Mouse (Mus musculus) hindbrain, embryonic 13.5 days (tissue): ENCODE results near the gene Inka1. TPM values are rescaled to one million over a fixed set of nuclear protein-coding genes. Genes with fewer than 3 reads are reported as not detected.
A peak's percentile ranks its signal among the peaks of the same experiment; 100 is the strongest.

ENCODE experiments used
- ATAC-seq: fragments of 200-750 bp; cut with Nextera tagmentation; 2 replicates; pipeline ENCODE4 v1.8.0; 2017; ENCODE audit warnings: moderate TSS enrichment; ENCODE audit not compliant: low FRiP score
- H3K27ac ChIP-seq: fragments of 300-500 bp; sonication (generic); 2 replicates; pipeline ENCODE4 v1.5.1; 2015; ENCODE audit warnings: inconsistent platforms, mild to moderate bottlenecking, moderate library complexity
- H3K27me3 ChIP-seq: fragments of 300-500 bp; sonication (generic); 2 replicates; pipeline ENCODE4 v1.6.1; 2015; ENCODE audit warnings: mild to moderate bottlenecking, inconsistent platforms
- H3K36me3 ChIP-seq: fragments of 300-500 bp; sonication (generic); 2 replicates; pipeline ENCODE4 v1.6.1; 2015; ENCODE audit warnings: mild to moderate bottlenecking, inconsistent platforms
- H3K4me1 ChIP-seq: fragments of 300-500 bp; sonication (generic); replicated peaks from 2 replicates; pipeline ENCODE4 v1.6.1; 2015; ENCODE audit warnings: inconsistent platforms
- H3K4me2 ChIP-seq: fragments of 300-500 bp; sonication (generic); 2 replicates; pipeline ENCODE4 v1.6.1; 2015; ENCODE audit warnings: inconsistent platforms, mild to moderate bottlenecking, moderate library complexity
- H3K4me3 ChIP-seq: fragments of 300-500 bp; sonication (generic); 2 replicates; pipeline ENCODE4 v1.5.1; 2015; ENCODE audit warnings: mild to moderate bottlenecking, inconsistent platforms
- H3K9ac ChIP-seq: fragments of 300-500 bp; sonication (generic); 2 replicates; pipeline ENCODE4 v1.6.1; 2015; ENCODE audit warnings: mild to moderate bottlenecking, inconsistent platforms
- H3K9me3 ChIP-seq: fragments of 300-500 bp; sonication (generic); 2 replicates; pipeline ENCODE4 v1.6.1; 2016; ENCODE audit warnings: inconsistent platforms
- WGBS: fragments of 180-500 bp; shearing (Covaris S2); methylation state at CpG from one replicate; pipeline ENCODE4 v1.1.7; 2015; 5-methylcytosine and 5-hydroxymethylcytosine counted together
- polyA plus RNA-seq: library from polyadenylated mRNA; unstranded; fragments of >200 nt; fragmentation: Nextera tagmentation; extraction: Ambion mirVana; gene quantifications from 2 replicates; pipeline ENCODE4 v1.2.1, GENCODE M21; 2015

Gene Inka1
- polyA plus RNA-seq, 1 experiment from 2014 or later, result 20.2 TPM

- H3K36me3 ChIP-seq, result peaks cover 3% of the 10 kb centered on the region; the same call in 1 of the 2 replicates
- no peak overlapping the region for H3K27ac ChIP-seq
- no peak overlapping the region for H3K4me2 ChIP-seq
- no peak for ATAC-seq
- H3K27me3 ChIP-seq, result no peaks in the 10 kb centered on the region
- peak overlapping the region; percentile 19; the same call in 1 of the 2 replicates for H3K9ac ChIP-seq
- WGBS, result 94% methylated on average over 9 of the region's 9 CpGs
- H3K4me1 ChIP-seq, result peaks cover 17% of the 10 kb centered on the region
- H3K9me3 ChIP-seq, result no peaks in the 10 kb centered on the region
- H3K4me3 ChIP-seq, result no peak overlapping the region
These were observed 22.8 kb downstream of the Inka1 start for GRCm38 (mm10) chr9:107962916-107963315.

GRCm38 (mm10) chr9:107961881-107962280 lies 23.8 kb downstream of the Inka1 start:
- no peaks in the 10 kb centered on the region for H3K27me3 ChIP-seq
- H3K27ac ChIP-seq, result peak overlapping the region; percentile 77
- peaks cover 9% of the 10 kb centered on the region; the same call in 1 of the 2 replicates for H3K36me3 ChIP-seq
- peak overlapping the region; percentile 51 for H3K9ac ChIP-seq
- ATAC-seq, result peak; percentile 54
- WGBS, result 57% methylated on average over 5 of the region's 5 CpGs
- H3K4me3 ChIP-seq, result no peak overlapping the region
- peaks cover 17% of the 10 kb centered on the region for H3K4me1 ChIP-seq
- H3K9me3 ChIP-seq, result no peaks in the 10 kb centered on the region
- H3K4me2 ChIP-seq, result peak overlapping the region; percentile 29

- no peak overlapping the region for H3K4me3 ChIP-seq
- ATAC-seq, result peak; percentile 39; the same call in 1 of the 2 replicates
- H3K4me1 ChIP-seq, result peaks cover 17% of the 10 kb centered on the region
- peaks cover 9% of the 10 kb centered on the region; the same call in 1 of the 2 replicates for H3K36me3 ChIP-seq
- 72% methylated on average over 10 of the region's 10 CpGs for whole genome bisulfite sequencing
- no peaks in the 10 kb centered on the region for H3K9me3 ChIP-seq
- H3K27ac ChIP-seq, result peak overlapping the region; percentile 77
- peak overlapping the region; percentile 51 for H3K9ac ChIP-seq
- H3K27me3 ChIP-seq, result no peaks in the 10 kb centered on the region
- H3K4me2 ChIP-seq, result peak overlapping the region; percentile 29
These were observed 24.3 kb downstream of the Inka1 start for GRCm38 (mm10) chr9:107961351-107961762.

GRCm38 (mm10) chr9:107960928-107961327 lies 24.8 kb downstream of the Inka1 start:
- Histone ChIP-seq H3K27me3 (no peaks in the 10 kb centered on the region), H3K36me3 (peaks cover 9% of the 10 kb centered on the region; the same call in 1 of the 2 replicates), H3K4me3 (no peak overlapping the region), H3K9me3 (no peaks in the 10 kb centered on the region), H3K4me1 (peaks cover 17% of the 10 kb centered on the region), H3K27ac (peak overlapping the region; percentile 77), H3K9ac (peak overlapping the region; percentile 51; the same call in 1 of the 2 replicates), H3K4me2 (no peak overlapping the region)
- 81% methylated on average over 4 of the region's 4 CpGs for WGBS
- no peak for ATAC-seq

- no peak for ATAC-seq
- peaks cover 9% of the 10 kb centered on the region; the same call in 1 of the 2 replicates for H3K36me3 ChIP-seq
- H3K9ac ChIP-seq, result peak overlapping the region; percentile 49; the same call in 1 of the 2 replicates
- 73% methylated on average over 6 of the region's 6 CpGs for WGBS
- no peak overlapping the region for H3K4me2 ChIP-seq
- H3K27me3 ChIP-seq, result no peaks in the 10 kb centered on the region
- H3K27ac ChIP-seq, result no peak overlapping the region
- no peaks in the 10 kb centered on the region for H3K9me3 ChIP-seq
- peaks cover 17% of the 10 kb centered on the region for H3K4me1 ChIP-seq
- H3K4me3 ChIP-seq, result no peak overlapping the region
These were observed 25.8 kb downstream of the Inka1 start for GRCm38 (mm10) chr9:107959896-107960295.

- no peaks in the 10 kb centered on the region for H3K9me3 ChIP-seq
- H3K4me2 ChIP-seq, result no peak overlapping the region
- H3K36me3 ChIP-seq, result 0 out of 2 replicates have a peak, but pooled peaks cover 6% of the 10 kb centered on the region
- 29% methylated on average over 6 of the region's 6 CpGs for WGBS
- no peaks in the 10 kb centered on the region for H3K27me3 ChIP-seq
- H3K27ac ChIP-seq, result no peak overlapping the region
- H3K4me3 ChIP-seq, result no peak overlapping the region
- no peak overlapping the region for H3K9ac ChIP-seq
- peaks cover 14% of the 10 kb centered on the region for H3K4me1 ChIP-seq
- ATAC-seq, result no peak
These were observed 28.5 kb downstream of the Inka1 start for GRCm38 (mm10) chr9:107957141-107957540.

GRCm38 (mm10) chr9:107955613-107956289 lies 29.9 kb downstream of the Inka1 start:
- no peak for ATAC-seq

GRCm38 (mm10) chr9:107950460-107951355 lies 35.0 kb downstream of the Inka1 start:
- Histone ChIP-seq H3K9me3 (no peaks in the 10 kb centered on the region), H3K36me3 (no peaks in the 10 kb centered on the region), H3K4me3 (peak overlapping the region; percentile 60), H3K9ac (peak overlapping the region; percentile 76), H3K27ac (peak overlapping the region; percentile 89), H3K4me2 (peak overlapping the region; percentile 78), H3K27me3 (no peaks in the 10 kb centered on the region), H3K4me1 (peaks cover 16% of the 10 kb centered on the region)
- peak; percentile 96 for ATAC-seq
- 17% methylated on average over 45 of the region's 45 CpGs for WGBS

More at GRCm38 (mm10) chr9:107955613-107956289, 29.9 kb downstream of the Inka1 start:
- Histone ChIP-seq H3K4me2 (no peak overlapping the region), H3K9me3 (no peaks in the 10 kb centered on the region), H3K9ac (no peak overlapping the region), H3K4me1 (peaks cover 10% of the 10 kb centered on the region), H3K36me3 (0 out of 2 replicates have a peak, but pooled peaks cover 6% of the 10 kb centered on the region), H3K4me3 (no peak overlapping the region), H3K27ac (no peak overlapping the region), H3K27me3 (no peaks in the 10 kb centered on the region)
- WGBS, result 83% methylated on average over 6 of the region's 6 CpGs

- H3K9me3 ChIP-seq, result no peaks in the 10 kb centered on the region
- no peaks in the 10 kb centered on the region for H3K27me3 ChIP-seq
- H3K27ac ChIP-seq, result peak within 1 kb of the TSS; percentile 89
- H3K4me1 ChIP-seq, result peaks cover 16% of the 10 kb centered on the region
- H3K36me3 ChIP-seq, result no peaks in the 10 kb centered on the region
- H3K4me3 ChIP-seq, result peak within 1 kb of the TSS; percentile 60
- WGBS, result 93% methylated on average over 10 of the region's 10 CpGs
- ATAC-seq, result no peak
- peak within 1 kb of the TSS; percentile 76 for H3K9ac ChIP-seq
- H3K4me2 ChIP-seq, result peak within 1 kb of the TSS; percentile 78
These were observed 35.8 kb downstream of the Inka1 start, which contains the start of gene Traip for GRCm38 (mm10) chr9:107949922-107950235. TSS of gene Traip (plus strand) at chr9:107950136.

- H3K36me3 ChIP-seq, result no peaks in the 10 kb centered on the region
- no peaks in the 10 kb centered on the region for H3K27me3 ChIP-seq
- peaks cover 16% of the 10 kb centered on the region for H3K4me1 ChIP-seq
- 86% methylated on average over 13 of the region's 13 CpGs for WGBS
- ATAC-seq, result no peak
- H3K9ac ChIP-seq, result no peak overlapping the region
- no peak overlapping the region for H3K4me2 ChIP-seq
- no peaks in the 10 kb centered on the region for H3K9me3 ChIP-seq
- no peak overlapping the region for H3K27ac ChIP-seq
- no peak overlapping the region for H3K4me3 ChIP-seq
These were observed 36.3 kb downstream of the Inka1 start for GRCm38 (mm10) chr9:107949184-107949921.

- Histone ChIP-seq H3K27me3 (no peaks in the 10 kb centered on the region), H3K9me3 (no peaks in the 10 kb centered on the region), H3K36me3 (no peaks in the 10 kb centered on the region), H3K9ac (no peak overlapping the region), H3K4me3 (no peak overlapping the region), H3K4me2 (no peak overlapping the region), H3K27ac (no peak overlapping the region), H3K4me1 (peaks cover 16% of the 10 kb centered on the region)
- ATAC-seq, result no peak
- WGBS, result 91% methylated on average over 31 of the region's 31 CpGs
These were observed 38.2 kb downstream of the Inka1 start for GRCm38 (mm10) chr9:107947241-107948194.
